Mouse (Mus musculus) MEL (cell line): ENCODE data around the gene Pcgf2. TPM values are rescaled to one million over a fixed set of nuclear protein-coding genes. Genes with fewer than 3 reads are reported as not detected.

Source experiments
- DNase-seq: peaks from one replicate; pipeline ENCODE4 v3.0.0; 2011; ENCODE audit warnings: low read depth, low spot score
- H3K27ac ChIP-seq: 2 replicates; pipeline ENCODE4 v1.5.1; 2012; ENCODE audit warnings: low read depth, mild to moderate bottlenecking, control low read depth, low read length, moderate library complexity; ENCODE audit not compliant: control insufficient read depth
- H3K27me3 ChIP-seq, 2 experiments: fragments of 150-350 bp in 1 of 2; sonication (generic) in 1 of 2; 2 replicates each; pipeline ENCODE4 v1.6.1; 2012; ENCODE audit warnings: low read length in 2 of 2, mild to moderate bottlenecking in 2 of 2, improper control_type of control experiment in 1 of 2, moderate library complexity in 1 of 2; ENCODE audit not compliant: insufficient read depth in 2 of 2, control insufficient read depth in 1 of 2
- H3K36me3 ChIP-seq, 2 experiments: 2 replicates each; pipeline ENCODE4 v1.6.1; 2012 to 2014; ENCODE audit warnings: low read length in 2 of 2, improper control_type of control experiment in 1 of 2, inconsistent platforms in 1 of 2, mild to moderate bottlenecking in 1 of 2; ENCODE audit not compliant: insufficient read depth in 2 of 2, control insufficient read depth in 1 of 2
- H3K4me1 ChIP-seq, 2 experiments: fragments of 150-350 bp in 1 of 2; sonication (generic) in 1 of 2; 2 replicates each; pipeline ENCODE4 v1.6.1; 2012; ENCODE audit warnings: low read length in 2 of 2, improper control_type of control experiment in 1 of 2, mild to moderate bottlenecking in 1 of 2; ENCODE audit not compliant: insufficient read depth in 2 of 2, control insufficient read depth in 1 of 2
- H3K4me3 ChIP-seq, 2 experiments: fragments of 150-350 bp in 1 of 2; sonication (generic) in 1 of 2; 2 replicates each; pipeline ENCODE4 v1.5.1; 2012; ENCODE audit warnings: low read depth in 2 of 2, low read length in 2 of 2, mild to moderate bottlenecking in 2 of 2, moderate library complexity in 2 of 2, control low read depth in 1 of 2, improper control_type of control experiment in 1 of 2; ENCODE audit not compliant: control insufficient read depth in 1 of 2, insufficient read depth in 1 of 2
- H3K79me2 ChIP-seq: 2 replicates; pipeline ENCODE4 v1.6.1; 2012; ENCODE audit warnings: mild to moderate bottlenecking, low read length, moderate library complexity; ENCODE audit not compliant: control insufficient read depth, poor library complexity, insufficient read depth
- H3K9ac ChIP-seq: 2 replicates; pipeline ENCODE4 v1.6.1; 2012; ENCODE audit warnings: low read depth, mild to moderate bottlenecking, control low read depth, low read length, moderate library complexity; ENCODE audit not compliant: control insufficient read depth, poor library complexity, severe bottlenecking
- H3K9me3 ChIP-seq: fragments of 150-350 bp; sonication (generic); replicated peaks from 2 replicates; pipeline ENCODE4 v1.6.1; 2012; ENCODE audit warnings: mild to moderate bottlenecking, low read length, improper control_type of control experiment, moderate library complexity; ENCODE audit not compliant: insufficient read depth
- BHLHE40 ChIP-seq: IDR thresholded peaks from 2 replicates; pipeline ENCODE4 v1.6.1; 2012; ENCODE audit warnings: low read depth, mild to moderate bottlenecking, inconsistent platforms, low read length, improper control_type of control experiment, borderline replicate concordance
- CHD1 ChIP-seq: IDR thresholded peaks from 2 replicates; pipeline ENCODE4 v1.6.1; 2012; ENCODE audit warnings: low read depth, mild to moderate bottlenecking, inconsistent platforms, low read length, improper control_type of control experiment
- CHD2 ChIP-seq: IDR thresholded peaks from 2 replicates; pipeline ENCODE4 v1.6.1; 2011; ENCODE audit warnings: low read length, improper control_type of control experiment
- EP300 ChIP-seq, 2 experiments: IDR thresholded peaks; 2 replicates each; pipeline ENCODE4 v1.6.1; 2011; ENCODE audit warnings: improper control_type of control experiment in 2 of 2, low read length in 2 of 2, low read depth in 1 of 2, mild to moderate bottlenecking in 1 of 2
- GABPA ChIP-seq: IDR thresholded peaks from 2 replicates; pipeline ENCODE4 v1.6.1; 2012; ENCODE audit warnings: low read depth, mild to moderate bottlenecking, inconsistent platforms, low read length, improper control_type of control experiment, moderate library complexity
- JUND ChIP-seq: IDR thresholded peaks from 2 replicates; pipeline ENCODE4 v1.6.1; 2011; ENCODE audit warnings: low read depth, mild to moderate bottlenecking, improper control_type of control experiment, low read length
- MXI1 ChIP-seq: IDR thresholded peaks from 2 replicates; pipeline ENCODE4 v1.6.1; 2011; ENCODE audit warnings: mild to moderate bottlenecking, low read depth, low read length, improper control_type of control experiment
- NELFE ChIP-seq: IDR thresholded peaks from 2 replicates; pipeline ENCODE4 v1.6.1; 2011; ENCODE audit warnings: low read depth, low read length, improper control_type of control experiment
- POLR2A ChIP-seq, 2 experiments: IDR thresholded peaks; 2 replicates each; pipeline ENCODE4 v1.6.1; 2011 to 2012; ENCODE audit warnings: low read length in 2 of 2, mild to moderate bottlenecking in 2 of 2, control low read depth in 1 of 2, improper control_type of control experiment in 1 of 2, low read depth in 1 of 2, moderate library complexity in 1 of 2; ENCODE audit not compliant: control insufficient read depth in 1 of 2, insufficient read depth in 1 of 2, poor library complexity in 1 of 2
- POLR2AphosphoS2 ChIP-seq: IDR thresholded peaks from 2 replicates; pipeline ENCODE4 v1.6.1; 2011; ENCODE audit warnings: low read length, improper control_type of control experiment
- RAD21 ChIP-seq: IDR thresholded peaks from 2 replicates; pipeline ENCODE4 v1.6.1; 2011; ENCODE audit warnings: mild to moderate bottlenecking, low read depth, low read length, improper control_type of control experiment
- RCOR1 ChIP-seq: IDR thresholded peaks from 2 replicates; pipeline ENCODE4 v1.6.1; 2012; ENCODE audit warnings: low read depth, mild to moderate bottlenecking, inconsistent platforms, low read length, improper control_type of control experiment
- SIN3A ChIP-seq: IDR thresholded peaks from 2 replicates; pipeline ENCODE4 v1.6.1; 2012; ENCODE audit warnings: low read length, improper control_type of control experiment, inconsistent platforms
- TAL1 ChIP-seq: IDR thresholded peaks from 2 replicates; pipeline ENCODE4 v1.6.1; 2012; ENCODE audit warnings: mild to moderate bottlenecking, inconsistent platforms, low read length, moderate library complexity, mixed read lengths
- TBP ChIP-seq: IDR thresholded peaks from 2 replicates; pipeline ENCODE4 v1.8.0; 2011; ENCODE audit warnings: low read depth, low read length, improper control_type of control experiment
- TCF12 ChIP-seq: IDR thresholded peaks from 2 replicates; pipeline ENCODE4 v1.6.1; 2014; ENCODE audit warnings: low read depth, mild to moderate bottlenecking, inconsistent platforms, low read length, improper control_type of control experiment, moderate library complexity
- USF1 ChIP-seq: IDR thresholded peaks from 2 replicates; pipeline ENCODE4 v1.6.1; 2014; ENCODE audit warnings: low read depth, mild to moderate bottlenecking, inconsistent platforms, low read length, improper control_type of control experiment, moderate library complexity
- USF2 ChIP-seq, 2 experiments: IDR thresholded peaks; 2 replicates each; pipeline ENCODE4 v1.6.1; 2011 to 2012; ENCODE audit warnings: improper control_type of control experiment in 2 of 2, low read length in 2 of 2, borderline replicate concordance in 1 of 2, inconsistent platforms in 1 of 2, low read depth in 1 of 2, mild to moderate bottlenecking in 1 of 2; ENCODE audit not compliant: insufficient read depth in 1 of 2
- ZC3H11A ChIP-seq: IDR thresholded peaks from 2 replicates; pipeline ENCODE4 v1.6.1; 2012; ENCODE audit warnings: low read depth, mild to moderate bottlenecking, inconsistent platforms, low read length, improper control_type of control experiment
- ZKSCAN1 ChIP-seq: IDR thresholded peaks from 2 replicates; pipeline ENCODE4 v1.6.1; 2012; ENCODE audit warnings: low read depth, mild to moderate bottlenecking, inconsistent platforms, low read length, improper control_type of control experiment, moderate library complexity
- ZMIZ1 ChIP-seq: IDR thresholded peaks from 2 replicates; pipeline ENCODE4 v1.6.1; 2012; ENCODE audit warnings: low read depth, mild to moderate bottlenecking, inconsistent platforms, low read length, improper control_type of control experiment, moderate library complexity
- ZNF384 ChIP-seq: IDR thresholded peaks from 2 replicates; pipeline ENCODE4 v1.6.1; 2012; ENCODE audit warnings: low read depth, mild to moderate bottlenecking, inconsistent platforms, low read length, improper control_type of control experiment
- polyA plus RNA-seq, 2 experiments: library from polyadenylated mRNA; stranded (reverse) in 1 of 2; unstranded in 1 of 2; fragments of >175 nt in 1 of 2; fragments of >200 nt in 1 of 2; gene quantifications; 2 replicates each; pipeline versions ENCODE4 v1.2.1 to v1.2.4; 2012; ENCODE audit warnings: low replicate concordance in 2 of 2, low read depth in 1 of 2; ENCODE audit not compliant: insufficient read length in 2 of 2, insufficient read depth in 1 of 2, missing spikeins in 1 of 2
- total RNA-seq: library from RNA; depleted of rRNA; stranded (reverse); fragments of 300-350 nt; gene quantifications from 2 replicates; pipeline ENCODE4 v1.2.3, GENCODE M21; 2012

Pcgf2 gene
- total and polyA plus RNA-seq, 3 experiments = 12.3 to 38.7 TPM; not detected in 1

DNA sequence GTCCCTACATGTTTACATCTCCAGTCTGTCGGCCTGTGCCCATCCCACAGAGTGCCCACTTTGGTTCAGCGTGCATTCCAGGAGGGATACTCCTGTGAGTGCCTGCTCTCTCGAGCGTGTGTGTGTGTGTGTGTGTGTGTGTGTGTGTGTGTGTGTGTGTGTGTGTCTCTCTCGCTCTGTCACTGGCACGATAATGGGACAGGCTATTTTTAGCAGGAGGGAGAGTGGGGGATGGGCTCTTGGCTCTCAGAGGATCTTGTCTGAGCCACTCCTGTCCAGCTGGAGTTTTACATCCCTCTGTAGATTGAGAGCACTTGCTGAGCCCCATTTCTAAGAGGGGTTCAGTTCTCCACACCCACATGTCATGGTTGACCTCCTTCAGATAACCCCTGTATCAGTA, 30.5 kb downstream of the Pcgf2 start:
- H3K9ac ChIP-seq = no peak overlapping the region
- no peaks in the 10 kb centered on the region for H3K9me3 ChIP-seq
- no peak for DNase-seq
- TF ChIP-seq SIN3A (no peak), MXI1 (no peak), NELFE (no peak), ZKSCAN1 (no peak)
- TF ChIP-seq, all 39 proteins: peak for 0
- Histone ChIP-seq H3K27me3 (no peaks in the 10 kb centered on the region), H3K4me3 (no peak overlapping the region), H3K27ac (no peak overlapping the region), H3K36me3 (no peaks in the 10 kb centered on the region), H3K4me1 (peaks cover 0 to 1% of the 10 kb centered on the region in 2 experiments; a peak in 1 of 4 replicates), H3K79me2 (no peaks in the 10 kb centered on the region; the same call in 1 of the 2 replicates)

DNA sequence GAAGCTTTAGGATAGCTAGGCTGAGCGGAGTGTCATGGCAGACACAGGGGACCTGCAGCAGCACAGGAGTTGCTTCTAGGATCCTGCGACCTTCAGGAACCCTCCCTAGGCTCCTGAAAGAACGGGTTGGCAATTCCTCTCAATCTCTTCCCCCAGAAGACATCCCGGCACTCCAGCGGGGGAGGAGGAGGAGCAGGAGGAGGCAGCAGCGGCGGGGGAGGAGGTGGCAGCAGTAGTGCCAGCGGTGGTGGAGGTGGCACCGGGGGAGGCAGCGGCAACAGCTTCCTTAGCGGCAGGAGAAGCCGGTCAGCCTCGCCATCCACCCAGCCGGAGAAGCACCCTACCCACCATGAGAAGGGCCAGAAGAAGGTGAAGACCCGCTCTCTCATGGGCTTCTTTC, 31.0 kb downstream of the Pcgf2 start:
- Histone ChIP-seq H3K36me3 (no peaks in the 10 kb centered on the region; a peak in 1 of 4 replicates), H3K4me1 (peaks cover 0 to 5% of the 10 kb centered on the region in 2 experiments; a peak in 2 of 4 replicates)
- DNase-seq = no peak
- TF ChIP-seq CHD2 = no peak
- TF ChIP-seq ZKSCAN1 = no peak
- TF ChIP-seq BHLHE40 = no peak
- TF ChIP-seq CHD1 = no peak
- TF ChIP-seq GABPA = no peak
- TF ChIP-seq RAD21 = no peak
- no peak for TF ChIP-seq USF1
- TF ChIP-seq, all 39 proteins: peak for 0
- Histone ChIP-seq H3K27ac (no peak overlapping the region), H3K9ac (no peak overlapping the region), H3K27me3 (no peaks in the 10 kb centered on the region), H3K4me3 (no peak overlapping the region), H3K79me2 (no peaks in the 10 kb centered on the region; the same call in 1 of the 2 replicates), H3K9me3 (no peaks in the 10 kb centered on the region)

DNA sequence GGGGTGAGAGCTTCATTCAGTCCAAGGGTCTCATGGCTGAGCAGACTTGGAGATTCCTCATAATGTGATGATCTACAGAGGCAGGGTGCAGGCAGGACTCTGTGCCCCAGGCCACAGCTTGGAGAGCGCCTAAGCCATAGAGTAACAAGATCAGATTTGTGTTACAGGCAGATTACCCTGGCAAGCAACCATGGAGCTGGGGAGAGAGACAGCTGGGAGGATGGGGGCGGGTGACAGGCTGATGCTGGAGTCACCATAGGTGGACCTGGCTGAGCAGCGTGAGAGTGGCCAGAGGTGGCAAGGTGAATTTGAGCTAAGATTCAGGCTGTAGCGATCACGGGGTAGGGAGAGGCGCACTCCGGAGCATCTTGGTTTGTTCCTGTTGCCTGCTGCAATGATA, 32.1 kb downstream of the Pcgf2 start:
- Histone ChIP-seq H3K27me3 (no peaks in the 10 kb centered on the region), H3K9me3 (no peaks in the 10 kb centered on the region), H3K4me3 (no peak overlapping the region), H3K79me2 (peaks cover 5% of the 10 kb centered on the region), H3K9ac (no peak overlapping the region), H3K36me3 (no peaks in the 10 kb centered on the region; a peak in 1 of 4 replicates), H3K27ac (no peak overlapping the region), H3K4me1 (peaks cover 0 to 9% of the 10 kb centered on the region in 2 experiments; a peak in 2 of 4 replicates)
- TF ChIP-seq GABPA (no peak), POLR2A (IDR thresholded peaks at IDR 0.05; ENCODE audit: control insufficient read depth in 1 of 2, insufficient read depth in 1 of 2, low read depth in 1 of 2, low read length in 2 of 2, poor library complexity in 1 of 2) (no peak), EP300 (IDR thresholded peaks at IDR 0.05; ENCODE audit: low read depth in 1 of 2, low read length in 2 of 2) (no peak), TBP (no peak), POLR2AphosphoS2 (no peak), TAL1 (no peak), JUND (no peak), ZMIZ1 (no peak), ZC3H11A (no peak), USF2 (IDR thresholded peaks at IDR 0.05; ENCODE audit: borderline replicate concordance in 1 of 2, insufficient read depth in 1 of 2, low read depth in 1 of 2, low read length in 2 of 2) (no peak), ZKSCAN1 (no peak), RCOR1 (no peak), ZNF384 (no peak), TCF12 (no peak), RAD21 (no peak)
- no peak for DNase-seq
